Mouse (Mus musculus) hindbrain, embryonic 15.5 days (tissue): ENCODE results near the gene Elmo2. TPM values are rescaled to one million over a fixed set of nuclear protein-coding genes. Genes with fewer than 3 reads are reported as not detected.
A peak's percentile ranks its signal among the peaks of the same experiment; 100 is the strongest.

Experiments used
- ATAC-seq: fragments of 200-750 bp; cut with Nextera tagmentation; 2 replicates; pipeline ENCODE4 v1.8.0; 2017; ENCODE audit warnings: low read depth, moderate number of reproducible peaks, moderate TSS enrichment; ENCODE audit not compliant: low FRiP score
- H3K27ac ChIP-seq: fragments of 300-500 bp; sonication (generic); replicated peaks from 2 replicates; pipeline ENCODE4 v1.5.1; 2015; ENCODE audit warnings: mild to moderate bottlenecking, inconsistent platforms
- H3K27me3 ChIP-seq: fragments of 300-500 bp; sonication (generic); 2 replicates; pipeline ENCODE4 v1.6.1; 2015; ENCODE audit warnings: control low read depth, inconsistent platforms
- H3K36me3 ChIP-seq: fragments of 300-500 bp; sonication (generic); 2 replicates; pipeline ENCODE4 v1.6.1; 2015; ENCODE audit warnings: control low read depth, inconsistent platforms
- H3K4me1 ChIP-seq: fragments of 300-500 bp; sonication (generic); replicated peaks from 2 replicates; pipeline ENCODE4 v1.6.1; 2015; ENCODE audit warnings: control low read depth, inconsistent platforms
- H3K4me2 ChIP-seq: fragments of 300-500 bp; sonication (generic); 2 replicates; pipeline ENCODE4 v1.6.1; 2015; ENCODE audit warnings: moderate library complexity, mild to moderate bottlenecking, inconsistent platforms
- H3K4me3 ChIP-seq: fragments of 300-500 bp; sonication (generic); 2 replicates; pipeline ENCODE4 v1.5.1; 2015; ENCODE audit warnings: mild to moderate bottlenecking, inconsistent platforms
- H3K9ac ChIP-seq: fragments of 300-500 bp; sonication (generic); 2 replicates; pipeline ENCODE4 v1.6.1; 2015; ENCODE audit warnings: inconsistent platforms
- H3K9me3 ChIP-seq: fragments of 300-500 bp; sonication (generic); 2 replicates; pipeline ENCODE4 v1.6.1; 2016; ENCODE audit warnings: control low read depth, inconsistent platforms
- WGBS: fragments of 180-500 bp; shearing (Covaris S2); methylation state at CpG from one replicate; pipeline ENCODE4 v1.1.7; 2015; 5-methylcytosine and 5-hydroxymethylcytosine counted together
- polyA plus RNA-seq: library from polyadenylated mRNA; unstranded; fragments of >200 nt; fragmentation: Nextera tagmentation; extraction: Ambion mirVana; gene quantifications from 2 replicates; pipeline ENCODE4 v1.2.1, GENCODE M21; 2015

The Elmo2 gene
- polyA plus RNA-seq, 1 experiment from 2014 or later: 101 TPM

- 86% methylated on average over 22 of the region's 22 CpGs for WGBS
- no peak overlapping the region for H3K27ac ChIP-seq
Measured at GRCm38 (mm10) chr2:165321981-165322735, 4.1 kb downstream of the Elmo2 start.

DNA sequence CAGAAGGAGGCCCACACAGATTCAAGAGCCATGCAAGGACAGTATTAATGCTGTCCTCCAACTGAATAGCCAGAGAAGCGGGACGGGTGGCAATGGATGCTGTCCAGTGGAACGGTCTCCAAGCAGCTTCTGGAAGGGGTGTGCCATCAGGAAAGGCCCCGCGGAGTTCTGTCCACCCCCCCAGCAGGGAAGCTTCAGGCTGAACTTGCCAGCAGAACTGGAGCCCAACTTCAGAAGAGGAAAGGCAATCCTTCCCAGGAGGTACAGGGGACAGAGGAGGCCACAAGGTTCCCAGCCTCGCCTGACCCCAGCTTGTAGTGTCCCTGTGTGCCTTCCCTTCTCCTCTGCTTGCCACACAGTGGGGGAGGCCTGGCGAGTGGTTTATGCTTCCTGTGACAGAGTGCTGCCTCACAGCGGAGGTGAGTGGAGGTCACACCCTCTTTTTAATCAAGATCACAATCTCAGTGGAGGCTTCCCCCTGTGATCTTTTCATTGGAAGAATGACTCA is 4.8 kb downstream of the Elmo2 start:
- ATAC-seq: no peak
- 40% methylated on average over 8 of the region's 8 CpGs for WGBS

More at GRCm38 (mm10) chr2:165321981-165322735, 4.1 kb downstream of the Elmo2 start:
- Histone ChIP-seq H3K9me3 (no peaks in the 10 kb centered on the region), H3K4me3 (no peak overlapping the region), H3K27me3 (no peaks in the 10 kb centered on the region), H3K4me1 (peaks cover 79% of the 10 kb centered on the region), H3K36me3 (no peaks in the 10 kb centered on the region), H3K4me2 (0 out of 2 replicates have a peak overlapping the region, but pooled peaks have one; percentile 15), H3K9ac (no peak overlapping the region)
- ATAC-seq: no peak

GRCm38 (mm10) chr2:165320531-165321150 is 5.6 kb downstream of the Elmo2 start:
- no peaks in the 10 kb centered on the region for H3K9me3 ChIP-seq
- peak overlapping the region; percentile 15; the same call in 1 of the 2 replicates for H3K4me2 ChIP-seq
- H3K36me3 ChIP-seq: no peaks in the 10 kb centered on the region; the same call in 1 of the 2 replicates
- H3K4me3 ChIP-seq: no peak overlapping the region
- peak overlapping the region; percentile 63 for H3K27ac ChIP-seq
- no peaks in the 10 kb centered on the region for H3K27me3 ChIP-seq
- ATAC-seq: no peak
- peaks cover 88% of the 10 kb centered on the region for H3K4me1 ChIP-seq
- H3K9ac ChIP-seq: no peak overlapping the region
- WGBS: 66% methylated on average over 12 of the region's 12 CpGs

More for the DNA sequence above, 4.8 kb downstream of the Elmo2 start:
- no peaks in the 10 kb centered on the region for H3K9me3 ChIP-seq
- peak overlapping the region; percentile 63 for H3K27ac ChIP-seq
- no peaks in the 10 kb centered on the region for H3K36me3 ChIP-seq
- H3K4me1 ChIP-seq: peaks cover 81% of the 10 kb centered on the region
- no peak overlapping the region for H3K4me3 ChIP-seq
- peak overlapping the region; percentile 15; the same call in 1 of the 2 replicates for H3K4me2 ChIP-seq
- H3K27me3 ChIP-seq: no peaks in the 10 kb centered on the region
- no peak overlapping the region for H3K9ac ChIP-seq

DNA sequence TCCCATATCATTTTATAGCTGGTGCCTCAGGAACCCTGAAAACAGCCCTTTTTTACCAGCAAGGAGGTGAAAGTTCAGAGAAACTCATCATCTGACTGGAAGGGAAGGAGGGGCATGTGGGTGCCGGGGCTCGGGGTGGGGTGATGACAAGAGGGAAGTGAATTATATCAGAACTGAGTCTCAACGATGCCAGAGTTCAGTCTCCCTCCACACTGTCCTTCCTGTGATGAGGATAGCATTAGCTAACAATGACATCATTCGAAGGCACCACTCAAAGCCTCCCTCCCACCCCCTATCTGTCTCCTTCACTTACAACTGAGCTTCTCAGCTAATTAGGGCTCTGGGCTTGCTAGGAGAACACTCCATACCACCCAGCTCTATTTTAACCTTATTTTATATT is 6.8 kb downstream of the Elmo2 start:
- H3K9ac ChIP-seq: no peak overlapping the region
- no peak for ATAC-seq
- peaks cover 82% of the 10 kb centered on the region for H3K4me1 ChIP-seq
- H3K4me2 ChIP-seq: no peak overlapping the region
- no peak overlapping the region for H3K27ac ChIP-seq
- WGBS: 78% methylated on average over 4 of the region's 4 CpGs
- no peaks in the 10 kb centered on the region for H3K9me3 ChIP-seq
- peaks cover 11% of the 10 kb centered on the region for H3K36me3 ChIP-seq
- no peak overlapping the region for H3K4me3 ChIP-seq
- H3K27me3 ChIP-seq: no peaks in the 10 kb centered on the region

- H3K9ac ChIP-seq: no peak overlapping the region
- H3K27ac ChIP-seq: no peak overlapping the region
- no peak overlapping the region for H3K4me3 ChIP-seq
- ATAC-seq: no peak
- no peaks in the 10 kb centered on the region for H3K9me3 ChIP-seq
- H3K4me2 ChIP-seq: no peak overlapping the region
- no peaks in the 10 kb centered on the region for H3K27me3 ChIP-seq
- H3K4me1 ChIP-seq: peaks cover 77% of the 10 kb centered on the region
- H3K36me3 ChIP-seq: peaks cover 16% of the 10 kb centered on the region
- WGBS: 89% methylated on average over 7 of the region's 7 CpGs
Measured at GRCm38 (mm10) chr2:165318941-165319340, 7.3 kb downstream of the Elmo2 start.

- no peak overlapping the region for H3K4me3 ChIP-seq
- peaks cover 20% of the 10 kb centered on the region for H3K36me3 ChIP-seq
- 0 out of 2 replicates have a peak overlapping the region, but pooled peaks have one; percentile 22 for H3K9ac ChIP-seq
- peak overlapping the region; percentile 83 for H3K27ac ChIP-seq
- ATAC-seq: no peak
- H3K9me3 ChIP-seq: no peaks in the 10 kb centered on the region
- H3K27me3 ChIP-seq: no peaks in the 10 kb centered on the region
- 40% methylated on average over 16 of the region's 16 CpGs for WGBS
- H3K4me2 ChIP-seq: peak overlapping the region; percentile 31; the same call in 1 of the 2 replicates
- peaks cover 71% of the 10 kb centered on the region for H3K4me1 ChIP-seq
Measured at GRCm38 (mm10) chr2:165317621-165318263, 8.5 kb downstream of the Elmo2 start.

DNA sequence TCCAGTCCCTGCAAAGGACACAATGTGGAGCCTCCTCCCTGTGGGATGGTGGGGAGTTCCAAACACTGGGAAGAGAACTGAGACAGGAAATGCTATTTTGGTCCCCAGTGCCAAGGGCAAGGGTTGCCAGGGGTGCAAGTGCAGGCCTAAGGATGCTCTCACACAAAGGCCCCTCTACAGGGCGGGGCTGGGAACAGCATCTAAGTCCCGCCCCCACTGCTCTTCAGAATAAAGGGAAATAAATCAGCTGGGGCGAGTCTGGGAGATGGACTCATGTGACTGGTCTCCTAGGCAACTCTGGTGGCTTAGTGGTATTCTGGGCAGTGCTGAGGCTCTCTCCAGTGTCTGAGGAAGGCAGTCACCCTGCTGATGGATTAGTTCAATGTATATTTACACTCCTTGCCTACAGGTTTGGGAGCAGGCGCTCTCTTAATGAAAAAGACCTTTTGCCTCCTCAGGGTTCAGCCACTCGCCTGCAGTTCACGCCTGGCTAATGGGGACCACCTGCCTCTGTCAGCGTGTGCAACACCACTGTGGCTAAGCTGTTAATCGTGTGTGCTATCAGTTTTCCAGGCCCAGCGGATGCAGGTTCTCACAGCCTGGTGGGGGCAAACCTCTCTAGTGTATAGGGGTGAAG is 9.3 kb downstream of the Elmo2 start:
- Histone ChIP-seq H3K27me3 (no peaks in the 10 kb centered on the region), H3K4me2 (peak overlapping the region; percentile 31), H3K27ac (peak overlapping the region; percentile 83), H3K4me3 (no peak overlapping the region), H3K9ac (0 out of 2 replicates have a peak overlapping the region, but pooled peaks have one; percentile 22), H3K36me3 (peaks cover 26% of the 10 kb centered on the region), H3K9me3 (no peaks in the 10 kb centered on the region), H3K4me1 (peaks cover 73% of the 10 kb centered on the region)
- peak; percentile 90 for ATAC-seq
- WGBS: 3% methylated on average over 9 of the region's 9 CpGs

DNA sequence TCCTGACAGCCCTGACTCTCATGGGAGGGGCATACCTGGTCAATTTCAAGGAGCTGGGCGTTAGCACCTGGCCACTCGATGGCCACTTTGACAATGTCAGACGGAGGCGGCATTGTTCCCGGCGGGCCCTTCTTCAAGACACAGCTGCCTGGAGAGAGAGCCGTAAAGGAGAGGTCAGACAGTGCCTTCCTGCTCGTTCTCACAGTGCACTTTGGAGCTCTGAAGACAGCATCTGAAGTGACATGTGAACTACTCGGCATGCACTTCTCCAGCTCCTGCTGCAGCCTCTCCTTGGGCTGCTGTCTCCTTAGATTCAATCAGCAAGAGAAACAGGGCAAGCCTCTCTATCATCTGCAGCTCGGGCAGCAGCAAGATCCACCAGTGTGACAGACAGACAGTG is 10.1 kb downstream of the Elmo2 start:
- H3K36me3 ChIP-seq: peaks cover 26% of the 10 kb centered on the region
- peak overlapping the region; percentile 31; the same call in 1 of the 2 replicates for H3K4me2 ChIP-seq
- peaks cover 73% of the 10 kb centered on the region for H3K4me1 ChIP-seq
- H3K9ac ChIP-seq: 0 out of 2 replicates have a peak overlapping the region, but pooled peaks have one; percentile 5
- H3K9me3 ChIP-seq: no peaks in the 10 kb centered on the region
- no peaks in the 10 kb centered on the region for H3K27me3 ChIP-seq
- WGBS: 21% methylated on average over 10 of the region's 10 CpGs
- H3K27ac ChIP-seq: peak overlapping the region; percentile 83
- no peak overlapping the region for H3K4me3 ChIP-seq
- ATAC-seq: no peak

- no peak for ATAC-seq
- H3K27me3 ChIP-seq: no peaks in the 10 kb centered on the region
- peaks cover 26% of the 10 kb centered on the region for H3K36me3 ChIP-seq
- no peak overlapping the region for H3K9ac ChIP-seq
- WGBS: 86% methylated on average over 8 of the region's 8 CpGs
- peaks cover 73% of the 10 kb centered on the region for H3K4me1 ChIP-seq
- H3K27ac ChIP-seq: no peak overlapping the region
- no peak overlapping the region for H3K4me2 ChIP-seq
- no peak overlapping the region for H3K4me3 ChIP-seq
- H3K9me3 ChIP-seq: no peaks in the 10 kb centered on the region
Measured at GRCm38 (mm10) chr2:165314197-165314596, 12.1 kb downstream of the Elmo2 start.

DNA sequence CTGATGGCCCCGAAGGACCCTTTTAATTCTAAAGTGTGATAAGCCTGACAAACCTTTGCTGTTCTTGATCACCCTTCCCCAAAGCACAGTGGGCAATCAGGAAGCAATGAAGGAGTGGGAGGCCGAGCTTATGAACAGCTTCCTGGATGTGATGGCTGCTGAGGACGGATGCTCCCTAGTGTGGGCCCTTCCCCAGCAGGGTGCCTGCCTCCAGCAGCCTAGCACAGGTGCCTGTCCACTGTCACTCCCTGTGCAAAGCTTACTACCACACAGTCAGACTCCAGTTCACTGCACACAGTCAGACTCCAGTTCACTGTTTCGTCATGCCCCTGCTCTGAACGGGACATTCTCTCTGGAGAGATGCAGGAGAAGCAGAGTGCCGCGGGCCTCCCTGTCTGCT is 13.9 kb downstream of the Elmo2 start:
- Histone ChIP-seq H3K4me2 (no peak overlapping the region), H3K27me3 (no peaks in the 10 kb centered on the region), H3K27ac (peak overlapping the region; percentile 28), H3K4me1 (peaks cover 55% of the 10 kb centered on the region), H3K9me3 (no peaks in the 10 kb centered on the region), H3K36me3 (peaks cover 31% of the 10 kb centered on the region), H3K4me3 (no peak overlapping the region), H3K9ac (no peak overlapping the region)
- no peak for ATAC-seq
- 73% methylated on average over 7 of the region's 7 CpGs for WGBS

DNA sequence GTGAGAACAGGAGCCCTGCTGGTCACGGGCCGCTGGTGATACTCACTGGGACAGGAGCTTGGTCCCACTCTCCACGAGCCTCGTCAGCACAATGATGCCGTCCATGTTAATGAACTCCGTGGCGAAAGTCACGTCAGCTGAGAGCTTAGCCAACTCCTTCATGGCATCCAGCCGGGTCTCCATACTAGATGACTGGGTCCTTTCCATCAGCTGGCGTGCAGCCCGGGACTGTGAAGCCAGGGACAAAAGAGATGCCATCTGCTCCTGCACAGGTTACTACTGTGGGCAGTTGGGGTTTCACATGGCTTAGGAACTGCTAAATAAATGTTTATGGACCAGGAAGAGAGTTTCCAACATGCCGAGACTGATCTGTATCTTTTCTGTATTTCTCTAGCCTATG is 14.7 kb downstream of the Elmo2 start:
- peak; percentile 57; the same call in 1 of the 2 replicates for ATAC-seq
- H3K4me2 ChIP-seq: no peak overlapping the region
- H3K9ac ChIP-seq: no peak overlapping the region
- H3K4me1 ChIP-seq: peaks cover 47% of the 10 kb centered on the region
- H3K27me3 ChIP-seq: no peaks in the 10 kb centered on the region
- H3K9me3 ChIP-seq: no peaks in the 10 kb centered on the region
- 47% methylated on average over 12 of the region's 12 CpGs for WGBS
- no peak overlapping the region for H3K4me3 ChIP-seq
- peak overlapping the region; percentile 36 for H3K27ac ChIP-seq
- peaks cover 37% of the 10 kb centered on the region for H3K36me3 ChIP-seq
